Mouse (Mus musculus) testis, adult 2 months (tissue): ENCODE results near the gene Fgf2.

Source experiments
- CTCF ChIP-seq: fragments of 200-500 bp; IDR thresholded peaks from 2 replicates; pipeline ENCODE4 v1.5.1; 2012; ENCODE audit warnings: low read depth, mild to moderate bottlenecking, inconsistent platforms, low read length, moderate library complexity; ENCODE audit not compliant: control insufficient read depth, insufficient read depth, insufficient replicate concordance
- POLR2A ChIP-seq: fragments of 200-500 bp; IDR thresholded peaks from 2 replicates; pipeline ENCODE4 v1.6.1; 2012; ENCODE audit warnings: low read depth, mild to moderate bottlenecking, inconsistent platforms, low read length, moderate library complexity; ENCODE audit not compliant: control insufficient read depth

DNA sequence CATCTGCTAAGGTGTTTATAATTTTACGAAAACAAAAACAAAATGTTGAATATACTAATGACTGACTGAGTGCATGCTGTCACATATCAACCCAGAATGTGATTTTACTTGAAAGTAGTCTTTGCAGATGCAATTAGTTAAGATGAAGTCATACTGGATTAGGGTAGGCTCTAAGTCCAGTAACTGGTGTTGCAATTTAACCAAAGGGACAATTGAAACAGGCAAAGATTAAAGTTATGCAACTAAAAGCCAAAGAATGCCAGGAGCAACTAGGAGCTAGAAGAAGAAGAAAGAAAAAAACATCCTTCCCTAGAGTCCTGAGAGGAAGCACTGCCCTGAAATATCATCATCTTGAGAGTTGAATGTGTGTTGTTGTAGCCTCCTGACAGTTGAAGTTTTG lies 31.9 kb upstream of the Fgf2 start:
- TF ChIP-seq CTCF (no peak), POLR2A (no peak)
